Mouse (Mus musculus) intestine, embryonic 15.5 days (tissue): ENCODE measurements around the gene Btla. TPM values are rescaled to one million over a fixed set of nuclear protein-coding genes. Genes with fewer than 3 reads are reported as not detected.
A peak's percentile ranks its signal among the peaks of the same experiment; 100 is the strongest.

Experiments used
- ATAC-seq: fragments of 200-750 bp; cut with Nextera tagmentation; 2 replicates; pipeline ENCODE4 v1.8.0; 2017; ENCODE audit warnings: moderate TSS enrichment, moderate library complexity
- H3K27ac ChIP-seq: fragments of 300-500 bp; sonication (generic); 2 replicates; pipeline ENCODE4 v1.5.1; 2015; ENCODE audit warnings: mild to moderate bottlenecking, inconsistent platforms
- H3K27me3 ChIP-seq: fragments of 300-500 bp; sonication (generic); replicated peaks from 2 replicates; pipeline ENCODE4 v1.6.1; 2015; ENCODE audit warnings: inconsistent platforms
- H3K36me3 ChIP-seq: fragments of 300-500 bp; sonication (generic); 2 replicates; pipeline ENCODE4 v1.6.1; 2015; ENCODE audit warnings: inconsistent platforms
- H3K4me1 ChIP-seq: fragments of 300-500 bp; sonication (generic); replicated peaks from 2 replicates; pipeline ENCODE4 v1.6.1; 2015; ENCODE audit warnings: inconsistent platforms
- H3K4me2 ChIP-seq: fragments of 300-500 bp; sonication (generic); replicated peaks from 2 replicates; pipeline ENCODE4 v1.6.1; 2015; ENCODE audit warnings: mild to moderate bottlenecking, inconsistent platforms
- H3K4me3 ChIP-seq: fragments of 300-500 bp; sonication (generic); replicated peaks from 2 replicates; pipeline ENCODE4 v1.5.1; 2015; ENCODE audit warnings: inconsistent platforms
- H3K9ac ChIP-seq: fragments of 300-500 bp; sonication (generic); 2 replicates; pipeline ENCODE4 v1.6.1; 2015; ENCODE audit warnings: inconsistent platforms
- H3K9me3 ChIP-seq: fragments of 300-500 bp; sonication (generic); 2 replicates; pipeline ENCODE4 v1.6.1; 2016; ENCODE audit warnings: inconsistent platforms
- WGBS: fragments of 180-500 bp; shearing (Covaris S2); methylation state at CpG from one replicate; pipeline ENCODE4 v1.1.7; 2015; 5-methylcytosine and 5-hydroxymethylcytosine counted together
- polyA plus RNA-seq: library from polyadenylated mRNA; unstranded; fragments of >200 nt; fragmentation: Nextera tagmentation; extraction: Ambion mirVana; gene quantifications from 2 replicates; pipeline ENCODE4 v1.2.1, GENCODE M21; 2015

Btla gene
- 0.64 and 0.67 TPM in 2 replicates for polyA plus RNA-seq

DNA sequence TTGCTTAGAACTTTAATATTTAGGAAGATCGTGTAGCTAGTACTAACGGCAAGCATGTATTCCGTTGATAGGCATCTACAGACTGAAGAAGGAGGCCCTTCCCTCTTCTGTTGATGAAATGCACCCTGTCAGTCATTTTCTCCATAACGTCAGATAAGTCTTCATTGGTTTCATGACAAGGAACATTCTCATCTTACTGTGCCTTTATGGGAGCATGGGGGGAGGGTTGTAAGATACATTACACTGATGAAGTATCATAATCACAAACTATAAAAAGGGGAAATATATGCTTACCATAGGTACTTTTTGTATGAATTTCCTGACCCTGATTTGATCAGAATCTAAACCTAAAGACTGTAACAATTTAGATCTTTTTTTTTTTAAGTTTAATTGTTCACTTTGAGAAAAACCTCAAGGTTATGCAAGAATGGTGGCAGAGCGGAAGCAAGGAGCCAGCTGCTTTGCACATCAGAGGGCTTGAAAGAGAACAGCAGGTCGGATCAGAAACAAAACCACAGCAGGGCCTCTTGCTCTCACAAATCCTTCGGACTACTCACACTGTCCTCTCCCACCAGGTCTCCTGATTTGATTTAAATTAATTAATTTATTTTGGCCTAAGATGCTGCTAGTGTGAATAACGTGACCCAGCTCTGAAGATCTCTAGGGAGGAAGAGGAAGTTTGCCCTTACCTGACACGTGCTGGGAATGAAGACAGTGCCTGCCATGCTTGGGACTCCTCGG is at the start of gene Btla:
TSS of gene Btla (plus strand) at position 668 of the 741 bp plus-strand sequence.
- Histone ChIP-seq H3K27me3 (no peaks in the 10 kb centered on the region), H3K9me3 (no peaks in the 10 kb centered on the region), H3K36me3 (no peaks in the 10 kb centered on the region), H3K4me1 (no peaks in the 10 kb centered on the region), H3K9ac (no peak within 1 kb of the TSS), H3K27ac (no peak within 1 kb of the TSS), H3K4me2 (no peak within 1 kb of the TSS), H3K4me3 (no peak within 1 kb of the TSS)
- ATAC-seq: no peak
- WGBS: 61% methylated on average over 10 of the region's 10 CpGs

GRCm38 (mm10) chr16:45178552-45178951 is 45.6 kb upstream of the Btla start:
- no peak for ATAC-seq
- no peaks in the 10 kb centered on the region for H3K9me3 ChIP-seq
- no peaks in the 10 kb centered on the region for H3K27me3 ChIP-seq
- H3K4me2 ChIP-seq: no peak overlapping the region
- no peaks in the 10 kb centered on the region for H3K36me3 ChIP-seq
- no peak overlapping the region for H3K27ac ChIP-seq
- WGBS: 92% methylated on average over 2 of the region's 2 CpGs
- no peaks in the 10 kb centered on the region for H3K4me1 ChIP-seq
- no peak overlapping the region for H3K4me3 ChIP-seq
- no peak overlapping the region for H3K9ac ChIP-seq

- H3K36me3 ChIP-seq: no peaks in the 10 kb centered on the region
- no peak overlapping the region for H3K27ac ChIP-seq
- H3K4me2 ChIP-seq: no peak overlapping the region
- no peaks in the 10 kb centered on the region for H3K9me3 ChIP-seq
- no peaks in the 10 kb centered on the region for H3K4me1 ChIP-seq
- no peak for ATAC-seq
- no peaks in the 10 kb centered on the region for H3K27me3 ChIP-seq
- WGBS: 91% methylated on average over 5 of the region's 5 CpGs
- no peak overlapping the region for H3K9ac ChIP-seq
- H3K4me3 ChIP-seq: no peak overlapping the region
Observed at GRCm38 (mm10) chr16:45181824-45182223, 42.3 kb upstream of the Btla start.

DNA sequence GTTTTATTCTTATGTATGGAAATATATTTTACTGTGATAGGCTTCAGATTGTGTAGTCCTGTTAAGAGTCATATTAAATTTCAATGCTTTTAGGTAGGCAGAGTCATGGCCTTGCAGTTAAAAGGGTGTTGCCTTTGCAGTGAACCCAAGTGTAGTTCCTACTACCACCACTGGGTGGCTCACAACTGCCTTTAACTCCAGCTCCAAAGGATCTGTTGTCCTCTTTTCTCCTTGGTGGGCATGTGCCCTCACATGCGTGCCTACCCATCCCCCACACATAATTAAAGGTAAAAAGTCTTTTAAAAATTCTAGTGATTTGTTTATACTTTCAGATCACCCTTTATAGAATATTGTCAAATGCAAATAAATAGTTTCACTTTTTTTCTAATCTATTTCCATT is 31.5 kb upstream of the Btla start:
- no peak overlapping the region for H3K4me3 ChIP-seq
- no peak overlapping the region for H3K27ac ChIP-seq
- no peak overlapping the region for H3K4me2 ChIP-seq
- no peaks in the 10 kb centered on the region for H3K9me3 ChIP-seq
- peak; percentile 55; the same call in 1 of the 2 replicates for ATAC-seq
- no peaks in the 10 kb centered on the region for H3K4me1 ChIP-seq
- no peaks in the 10 kb centered on the region for H3K27me3 ChIP-seq
- H3K9ac ChIP-seq: no peak overlapping the region
- WGBS: 8% methylated on average over 1 of the region's 1 CpGs
- H3K36me3 ChIP-seq: no peaks in the 10 kb centered on the region

- Histone ChIP-seq H3K4me3 (no peak overlapping the region), H3K27me3 (no peaks in the 10 kb centered on the region), H3K36me3 (no peaks in the 10 kb centered on the region), H3K4me2 (no peak overlapping the region), H3K9ac (no peak overlapping the region), H3K4me1 (no peaks in the 10 kb centered on the region), H3K27ac (no peak overlapping the region), H3K9me3 (no peaks in the 10 kb centered on the region)
- ATAC-seq: peak; percentile 80
- 28% methylated on average over 6 of the region's 6 CpGs for WGBS
Observed at GRCm38 (mm10) chr16:45196816-45197215, 27.3 kb upstream of the Btla start.

GRCm38 (mm10) chr16:45201395-45201794 is 22.7 kb upstream of the Btla start:
- H3K4me1 ChIP-seq: no peaks in the 10 kb centered on the region
- no peaks in the 10 kb centered on the region for H3K9me3 ChIP-seq
- no peak overlapping the region for H3K27ac ChIP-seq
- H3K4me2 ChIP-seq: no peak overlapping the region
- no peak overlapping the region for H3K4me3 ChIP-seq
- no peak overlapping the region for H3K9ac ChIP-seq
- no peaks in the 10 kb centered on the region for H3K36me3 ChIP-seq
- no peak for ATAC-seq
- no peaks in the 10 kb centered on the region for H3K27me3 ChIP-seq
- 99% methylated on average over 2 of the region's 2 CpGs for WGBS

DNA sequence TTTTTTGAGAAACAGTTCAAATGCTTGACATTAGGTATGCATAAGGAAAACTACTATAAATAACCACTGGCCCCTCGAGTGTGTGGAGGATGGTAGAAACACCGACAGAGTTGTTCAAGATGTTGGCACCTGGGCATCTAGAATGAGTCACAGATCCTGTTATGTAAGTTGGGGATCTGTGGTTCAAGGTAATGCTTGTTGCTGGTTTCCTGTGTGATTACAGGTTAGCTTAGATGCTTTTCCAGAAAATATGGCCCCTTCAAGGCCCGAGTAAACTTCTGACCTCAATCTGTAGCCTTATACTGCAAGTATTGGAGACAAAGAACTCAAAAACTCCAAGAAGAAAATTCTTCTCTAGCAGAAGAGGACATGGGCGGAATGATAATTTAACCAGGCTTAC is 19.7 kb upstream of the Btla start:
- H3K27ac ChIP-seq: no peak overlapping the region
- no peak overlapping the region for H3K4me3 ChIP-seq
- no peak overlapping the region for H3K4me2 ChIP-seq
- H3K9me3 ChIP-seq: no peaks in the 10 kb centered on the region
- H3K36me3 ChIP-seq: no peaks in the 10 kb centered on the region
- no peaks in the 10 kb centered on the region for H3K4me1 ChIP-seq
- no peak overlapping the region for H3K9ac ChIP-seq
- no peaks in the 10 kb centered on the region for H3K27me3 ChIP-seq
- no peak for ATAC-seq
- 83% methylated on average over 4 of the region's 4 CpGs for WGBS

DNA sequence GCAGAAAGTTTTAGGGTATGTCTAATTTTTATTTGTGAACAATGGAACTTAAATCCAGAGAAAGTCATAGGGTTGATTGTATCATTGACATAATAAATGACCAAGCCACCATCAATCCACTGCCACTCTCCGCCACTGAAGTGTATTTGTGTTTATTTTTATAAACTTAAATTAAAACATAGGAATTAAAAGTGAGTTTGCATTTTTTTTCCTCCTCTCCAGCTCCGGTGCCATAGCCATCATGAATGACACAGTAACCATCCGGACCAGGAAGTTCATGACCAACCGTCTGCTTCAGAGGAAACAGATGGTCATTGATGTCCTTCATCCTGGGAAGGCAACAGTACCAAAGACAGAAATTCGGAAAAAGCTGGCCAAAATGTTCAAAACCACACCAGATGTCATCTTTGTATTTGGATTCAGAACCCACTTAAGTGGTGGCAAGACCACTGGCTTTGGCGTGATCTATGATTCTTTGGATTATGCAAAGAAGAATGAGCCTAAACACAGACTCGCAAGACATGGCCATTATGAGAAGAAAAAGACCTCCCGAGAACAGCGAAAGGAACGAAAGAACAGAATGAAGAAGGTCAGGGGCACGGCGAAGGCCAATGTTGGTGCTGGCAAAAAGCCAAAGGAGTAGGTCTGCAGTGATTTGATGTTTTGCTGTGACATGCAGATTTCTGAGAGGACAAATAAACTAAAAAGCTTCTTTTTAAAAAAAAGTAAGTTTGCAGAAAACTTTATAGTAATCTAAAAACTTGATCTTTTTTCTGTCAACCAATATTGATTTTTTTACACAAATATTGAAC is 19.1 kb upstream of the Btla start:
- H3K4me1 ChIP-seq: no peaks in the 10 kb centered on the region
- no peak for ATAC-seq
- no peaks in the 10 kb centered on the region for H3K36me3 ChIP-seq
- no peak overlapping the region for H3K4me2 ChIP-seq
- 80% methylated on average over 12 of the region's 12 CpGs for WGBS
- no peak overlapping the region for H3K9ac ChIP-seq
- no peaks in the 10 kb centered on the region for H3K9me3 ChIP-seq
- no peak overlapping the region for H3K27ac ChIP-seq
- H3K4me3 ChIP-seq: no peak overlapping the region
- no peaks in the 10 kb centered on the region for H3K27me3 ChIP-seq

DNA sequence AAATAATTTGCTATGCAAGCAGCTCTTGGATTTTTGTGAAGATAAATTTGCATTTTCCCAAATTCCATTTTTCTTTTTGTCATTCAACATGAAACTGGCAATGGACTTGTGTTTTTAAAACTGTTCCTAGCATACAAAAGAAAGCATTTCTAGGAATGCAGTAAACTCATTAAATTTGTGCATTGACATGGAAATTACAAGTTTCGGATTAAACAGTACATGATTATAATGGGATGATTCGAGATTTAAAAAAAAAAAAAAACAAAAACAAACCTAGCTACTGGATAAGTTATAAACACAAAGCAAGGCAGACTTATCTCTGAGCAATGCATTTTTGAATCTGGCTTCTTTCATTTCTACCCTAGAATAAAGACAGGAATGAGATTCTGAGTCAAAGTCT is 2.1 kb upstream of the Btla start:
- no peak overlapping the region for H3K9ac ChIP-seq
- H3K4me3 ChIP-seq: no peak overlapping the region
- H3K4me2 ChIP-seq: no peak overlapping the region
- 71% methylated on average over 2 of the region's 2 CpGs for WGBS
- no peaks in the 10 kb centered on the region for H3K27me3 ChIP-seq
- H3K4me1 ChIP-seq: no peaks in the 10 kb centered on the region
- H3K36me3 ChIP-seq: no peaks in the 10 kb centered on the region
- ATAC-seq: no peak
- H3K27ac ChIP-seq: no peak overlapping the region
- H3K9me3 ChIP-seq: no peaks in the 10 kb centered on the region

DNA sequence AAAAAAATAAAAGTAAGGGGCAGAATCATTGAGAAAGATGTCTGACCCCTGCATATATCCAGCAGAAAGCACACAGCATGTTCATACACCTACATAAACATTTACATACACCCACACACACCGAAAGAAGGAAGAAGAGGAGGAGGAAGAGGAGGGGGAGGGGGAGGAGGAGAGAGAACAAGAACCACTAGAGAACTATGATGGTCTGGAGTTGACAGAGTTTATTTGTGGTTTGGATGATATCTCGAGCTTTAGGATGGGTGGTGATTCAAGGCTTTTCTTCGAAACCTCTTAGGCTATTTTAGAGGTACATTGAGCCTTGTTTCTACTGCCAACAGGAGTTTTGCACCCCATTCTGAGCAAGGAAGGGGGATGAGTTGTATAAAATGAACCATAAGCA is 1.3 kb upstream of the Btla start:
- ATAC-seq: no peak
- no peak overlapping the region for H3K4me2 ChIP-seq
- no peak overlapping the region for H3K27ac ChIP-seq
- no peaks in the 10 kb centered on the region for H3K4me1 ChIP-seq
- H3K27me3 ChIP-seq: no peaks in the 10 kb centered on the region
- no peaks in the 10 kb centered on the region for H3K36me3 ChIP-seq
- H3K4me3 ChIP-seq: no peak overlapping the region
- no peak overlapping the region for H3K9ac ChIP-seq
- H3K9me3 ChIP-seq: no peaks in the 10 kb centered on the region
- 75% methylated on average over 3 of the region's 3 CpGs for WGBS

- Histone ChIP-seq H3K9ac (no peak overlapping the region), H3K27ac (no peak overlapping the region), H3K9me3 (no peaks in the 10 kb centered on the region), H3K4me1 (no peaks in the 10 kb centered on the region), H3K36me3 (no peaks in the 10 kb centered on the region), H3K4me2 (no peak overlapping the region), H3K4me3 (no peak overlapping the region), H3K27me3 (no peaks in the 10 kb centered on the region)
- no peak for ATAC-seq
- WGBS: 69% methylated on average over 4 of the region's 4 CpGs
Observed at GRCm38 (mm10) chr16:45224431-45225008, 405 bp downstream of the Btla start.

DNA sequence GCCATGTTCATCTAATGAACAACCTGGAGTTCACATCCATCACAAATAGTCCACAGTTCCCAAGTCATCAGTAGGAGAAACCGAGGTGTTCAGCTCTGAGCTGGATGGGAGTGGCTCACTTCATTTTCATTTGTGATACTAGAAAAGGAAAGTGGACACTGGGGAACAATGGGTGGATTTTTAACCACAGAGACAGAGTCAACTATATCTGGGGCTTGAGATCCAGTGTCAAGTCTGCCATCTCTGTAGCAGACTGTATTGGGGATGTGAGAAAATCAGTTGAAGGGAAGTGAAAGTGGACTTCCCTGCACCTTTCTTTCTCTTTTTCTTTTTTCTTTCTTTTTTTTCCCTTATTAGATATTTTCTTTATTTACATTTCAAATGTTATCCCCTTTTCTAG is 2.9 kb downstream of the Btla start:
- Histone ChIP-seq H3K9me3 (no peaks in the 10 kb centered on the region), H3K4me2 (no peak overlapping the region), H3K27me3 (no peaks in the 10 kb centered on the region), H3K4me3 (no peak overlapping the region), H3K9ac (no peak overlapping the region), H3K4me1 (no peaks in the 10 kb centered on the region), H3K36me3 (no peaks in the 10 kb centered on the region), H3K27ac (no peak overlapping the region)
- no peak for ATAC-seq
- 81% methylated on average over 1 of the region's 1 CpGs for WGBS
